Mouse (Mus musculus): ENCODE measurements around the gene 1600012H06Rik.
"Not testable (repeated sequence)": the region's sequence is repeated elsewhere in the genome, so short reads cannot be mapped to it uniquely, and the experiment has no call there.

1600012H06Rik gene

DNA sequence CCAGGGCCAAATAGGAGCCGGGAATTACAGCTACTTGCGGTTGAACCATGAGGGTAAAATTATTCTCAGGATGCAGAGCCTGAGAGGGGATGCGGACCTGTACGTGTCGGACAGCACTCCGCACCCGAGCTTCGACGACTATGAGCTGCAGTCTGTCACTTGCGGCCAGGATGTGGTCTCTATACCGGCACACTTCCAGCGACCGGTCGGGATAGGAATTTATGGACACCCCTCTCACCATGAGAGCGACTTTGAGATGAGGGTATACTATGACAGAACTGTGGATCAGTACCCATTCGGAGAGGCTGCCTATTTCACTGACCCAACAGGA, 710 bp downstream of the 1600012H06Rik start:
- DNase-seq (ENCODE audit: low read depth, low spot score), result peak; percentile 16

DNA sequence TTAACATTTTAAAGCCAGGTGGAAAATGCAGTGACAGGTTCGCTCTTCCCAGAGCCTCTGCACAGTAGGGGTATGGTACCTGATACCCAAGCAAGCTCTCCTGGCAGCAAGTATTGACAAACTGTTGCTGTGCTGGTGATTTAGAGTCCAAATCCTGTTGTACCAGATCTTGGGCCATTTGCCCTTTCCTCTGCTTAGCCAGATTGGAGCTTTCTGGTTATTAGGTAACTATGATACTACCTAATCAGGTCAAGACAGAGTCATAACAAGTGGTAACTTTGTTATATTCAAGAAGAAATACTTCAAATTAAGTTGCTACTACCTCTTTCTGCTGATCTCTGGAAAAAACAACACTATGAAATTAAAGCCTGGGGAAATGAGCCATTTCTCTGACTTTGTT, 1.6 kb downstream of the 1600012H06Rik start:
- no peak for DNase-seq (ENCODE audit: low read depth, low spot score)

DNA sequence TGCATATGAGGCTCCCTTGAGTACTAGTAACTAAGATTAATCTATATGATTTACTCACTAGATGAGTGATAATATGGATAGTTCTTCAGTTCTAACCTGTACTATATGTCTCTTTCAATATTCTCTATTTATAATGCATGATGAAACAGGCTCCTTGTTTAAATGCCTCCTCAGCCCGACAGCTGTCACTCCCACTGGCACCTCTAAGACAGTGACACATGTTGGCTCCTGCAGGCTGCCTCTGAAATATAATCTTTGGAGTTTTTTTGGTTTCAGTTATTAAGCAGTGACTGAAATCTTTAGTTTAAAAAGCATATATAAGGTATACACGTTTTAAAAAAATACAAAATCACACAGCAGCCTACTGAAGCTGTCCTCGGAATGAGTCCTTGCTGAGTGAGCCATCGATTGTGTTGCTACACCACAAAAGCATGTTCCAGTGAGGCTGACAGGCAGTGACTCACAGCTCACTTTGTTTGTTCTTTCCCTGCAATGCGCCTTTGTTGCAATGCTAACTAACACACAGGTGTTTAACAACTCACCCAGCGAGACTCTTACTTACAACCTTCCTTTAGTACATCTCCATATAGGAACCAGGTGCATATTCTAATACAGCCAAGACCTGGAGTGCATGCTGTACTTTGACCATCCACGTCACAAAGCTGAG, 6.3 kb downstream of the 1600012H06Rik start:
- no peak for DNase-seq (ENCODE audit: low read depth, low spot score)

DNA sequence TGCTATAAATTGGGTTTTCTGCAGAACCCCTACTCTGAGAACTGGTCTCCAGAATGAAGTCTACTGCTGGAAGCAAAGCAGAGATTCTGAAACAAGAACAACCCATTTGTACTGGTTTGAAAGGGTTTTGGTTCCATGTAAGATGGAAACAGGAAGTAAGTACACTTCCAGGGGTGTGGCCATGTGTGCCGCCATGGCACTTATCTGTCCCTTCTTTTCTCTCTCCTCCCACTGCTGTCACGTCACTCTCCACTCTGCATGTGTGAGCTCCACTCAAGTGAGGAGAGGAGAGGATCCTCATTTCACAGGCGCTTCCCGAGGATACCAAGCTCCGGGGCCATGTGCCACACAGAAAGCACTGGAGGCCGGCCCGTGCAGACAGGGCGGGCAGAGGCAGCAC, 10.5 kb downstream of the 1600012H06Rik start:
- DNase-seq (ENCODE audit: low read depth, low spot score), result no peak

DNA sequence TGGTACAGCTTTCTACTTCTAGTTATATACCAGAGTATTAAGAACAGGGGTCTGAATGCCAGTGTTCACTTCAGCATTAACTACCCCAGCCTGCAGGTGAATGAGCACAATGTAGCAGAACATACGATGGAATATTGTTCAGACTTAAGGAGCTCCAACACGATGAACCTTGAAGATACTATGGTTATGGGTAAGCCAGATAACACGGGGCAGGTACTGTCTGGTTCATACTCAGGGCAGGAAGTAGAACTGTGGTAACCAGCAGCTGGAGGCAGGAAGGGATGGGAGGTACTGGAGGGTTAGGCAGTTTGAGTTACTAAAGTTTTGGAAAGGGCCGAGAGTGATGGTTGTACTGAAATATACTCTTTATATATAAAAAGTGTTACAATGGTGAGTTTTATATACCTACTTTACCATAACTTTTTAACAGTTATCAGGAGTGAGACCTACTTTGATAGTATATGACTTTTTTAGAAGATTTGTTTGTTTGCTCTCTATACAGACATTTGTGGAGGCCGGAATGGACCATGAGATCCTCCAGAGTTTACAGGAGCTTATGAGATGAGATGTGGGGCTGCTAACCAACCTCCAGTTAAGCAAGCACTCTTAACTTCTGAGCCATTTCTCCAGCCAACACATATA, 15.8 kb downstream of the 1600012H06Rik start:
- no peak for DNase-seq (ENCODE audit: low read depth, low spot score)

DNA sequence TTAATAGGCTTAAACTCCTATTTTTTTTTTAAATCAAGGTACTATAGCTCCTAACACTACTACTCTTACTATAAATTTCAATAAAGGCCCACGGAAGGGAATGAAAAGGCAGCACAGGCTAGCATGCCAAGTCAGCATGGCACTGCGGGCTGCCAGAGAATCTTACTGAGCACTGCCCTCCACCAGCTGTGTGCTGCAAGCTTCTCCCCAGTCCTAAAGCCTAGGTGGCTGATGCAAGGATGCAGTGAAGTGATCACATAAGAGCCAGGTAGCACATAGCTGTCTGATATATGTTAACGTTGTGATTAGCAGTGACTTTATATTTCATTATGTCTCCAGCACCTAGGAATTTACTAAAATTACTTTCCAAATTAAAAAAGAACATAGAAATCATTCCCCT, 17.0 kb downstream of the 1600012H06Rik start:
- DNase-seq (ENCODE audit: low read depth, low spot score), result no peak

DNA sequence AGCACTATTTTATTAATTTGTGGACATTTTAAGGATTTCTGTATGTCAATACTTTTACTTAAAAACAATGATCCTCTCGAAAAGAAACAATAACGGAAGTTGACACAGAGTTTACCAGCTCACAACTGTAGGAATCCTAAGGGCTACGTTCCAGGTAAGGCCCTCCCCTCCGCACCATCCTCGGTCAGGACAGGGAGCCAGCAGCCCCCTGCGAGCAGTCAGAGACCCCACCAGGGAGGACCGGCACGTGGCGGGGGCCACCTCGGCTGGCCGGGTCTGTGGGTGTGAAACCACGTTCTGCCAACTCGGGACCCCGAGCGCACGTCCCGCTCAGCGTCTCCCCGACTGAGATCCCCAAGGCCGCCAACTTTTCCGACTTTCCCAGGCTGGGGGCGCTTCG, 17.5 kb downstream of the 1600012H06Rik start:
- peak; percentile 24 for DNase-seq (ENCODE audit: low read depth, low spot score)

DNA sequence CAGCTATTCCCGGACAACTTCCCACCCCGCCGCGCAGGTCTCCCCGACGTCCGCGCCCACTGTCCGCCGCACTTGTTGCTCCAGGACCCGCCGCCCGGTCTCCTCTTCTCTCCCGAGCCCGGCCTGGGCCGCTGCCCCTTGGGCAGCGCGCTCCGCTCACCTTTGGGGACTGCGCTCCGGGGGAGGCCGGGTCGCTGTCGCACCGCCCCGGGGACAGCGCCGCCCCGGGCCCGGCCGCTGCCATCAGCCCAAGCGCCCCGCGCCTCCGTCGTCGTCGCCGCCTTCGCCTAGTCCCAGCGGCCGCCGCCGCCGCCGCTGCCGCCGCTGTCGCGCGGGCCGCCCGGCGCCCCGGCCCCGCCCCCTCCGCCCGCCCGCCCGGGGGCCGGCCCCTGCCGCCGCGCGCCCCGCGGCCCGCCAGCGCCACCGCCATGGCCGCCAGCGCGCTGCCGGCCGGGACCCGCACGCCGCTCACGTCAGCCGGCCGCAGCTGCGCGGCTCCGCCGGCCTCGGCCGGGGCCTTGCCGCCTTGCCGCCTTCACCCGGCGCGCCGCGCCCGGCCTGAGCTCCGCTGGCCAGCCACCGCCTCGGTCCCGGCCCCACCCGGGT, 18.1 kb downstream of the 1600012H06Rik start, which contains the start of gene Phf10:
TSS of gene Phf10 (minus strand) at position 323 of the 606 bp plus-strand sequence.
- DNase-seq (ENCODE audit: low read depth, low spot score), result peak; percentile 8

DNA sequence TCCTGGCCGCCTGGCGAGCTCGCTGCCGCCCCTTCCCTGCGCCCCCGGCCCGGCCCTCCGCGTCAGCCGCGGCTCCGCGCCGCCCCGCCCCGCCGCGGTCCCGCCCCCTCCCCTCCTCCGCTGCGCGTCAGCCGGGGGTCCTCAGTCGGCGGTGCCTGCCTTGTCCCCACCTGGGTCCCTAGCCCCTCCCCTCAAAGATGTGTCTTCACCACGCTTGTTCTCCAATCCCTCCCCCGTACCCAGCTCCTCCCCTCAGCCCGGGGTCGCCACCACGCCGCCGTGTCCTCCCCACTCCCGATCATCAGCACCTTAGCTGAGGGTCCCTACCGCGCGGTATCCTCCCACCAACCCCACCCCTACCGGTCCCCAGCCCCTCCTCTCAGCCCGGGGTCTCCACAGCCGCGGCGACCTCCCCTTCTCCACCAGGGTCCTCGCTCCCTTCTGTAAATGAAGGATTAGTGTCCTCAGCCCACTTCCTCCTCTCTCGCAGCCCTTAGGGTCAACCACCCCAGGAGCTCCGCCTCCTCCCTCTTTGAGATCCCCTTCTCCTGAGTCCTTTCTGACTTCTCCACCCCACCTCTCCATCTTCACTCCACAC, 18.7 kb downstream of the 1600012H06Rik start:
- DNase-seq (ENCODE audit: low read depth, low spot score), result not testable (repeated sequence)

DNA sequence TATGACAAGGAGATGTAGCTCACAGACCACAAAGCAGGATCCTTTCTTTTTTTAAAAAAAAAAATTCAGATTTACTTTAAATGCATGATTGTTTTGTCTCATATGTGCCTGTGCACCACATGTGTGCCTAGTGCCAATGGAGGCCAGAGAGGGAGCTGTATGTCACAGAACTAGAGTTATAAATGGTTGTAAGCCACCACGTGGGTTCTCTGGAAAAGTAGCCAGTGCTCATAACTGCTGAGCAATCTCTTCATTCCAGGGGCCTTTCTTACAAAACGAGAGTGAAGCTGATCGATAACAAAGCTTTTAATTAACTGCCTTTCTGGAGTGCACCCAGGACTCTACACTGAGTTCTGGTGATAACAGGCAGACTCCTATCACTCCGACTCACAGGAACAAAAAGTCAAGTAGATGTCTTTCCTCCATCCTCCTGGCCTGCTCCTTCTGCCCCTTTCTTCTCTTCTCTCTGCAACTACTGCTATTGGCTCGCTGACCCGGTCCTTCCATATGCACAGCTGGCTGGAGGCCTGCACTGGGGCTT, 25.5 kb downstream of the 1600012H06Rik start:
- DNase-seq (ENCODE audit: low read depth, low spot score), result not testable (repeated sequence)

DNA sequence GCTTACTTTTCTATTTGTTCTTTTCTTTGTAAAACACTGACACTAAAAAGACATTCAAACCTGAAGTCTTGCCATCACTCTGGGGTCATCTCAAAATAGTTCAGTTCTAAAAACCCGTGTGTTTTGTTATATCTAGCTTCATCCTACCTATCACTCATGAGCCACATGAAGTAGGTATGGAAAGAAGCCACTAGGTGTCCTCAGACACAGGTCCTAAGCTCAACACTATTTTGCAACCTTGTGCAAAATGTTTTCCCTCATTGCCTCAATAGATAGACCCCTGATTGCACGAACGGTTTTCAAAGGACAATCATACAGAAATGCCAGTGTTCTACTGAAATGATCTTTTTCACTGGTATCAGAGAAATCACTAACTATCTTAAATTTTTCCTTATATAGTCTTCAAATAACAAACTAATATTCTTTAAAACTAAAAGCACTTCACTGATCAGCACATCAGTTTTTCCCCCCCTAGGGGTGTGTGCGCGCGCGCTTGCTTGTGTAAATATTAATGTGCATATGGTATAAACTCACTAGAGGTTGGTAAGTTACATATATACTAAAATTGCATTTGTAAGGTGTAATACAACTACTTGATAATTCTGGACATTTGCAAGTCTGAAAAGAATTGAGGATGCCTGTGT, 34.9 kb downstream of the 1600012H06Rik start:
- DNase-seq (ENCODE audit: low read depth, low spot score), result not testable (repeated sequence)

DNA sequence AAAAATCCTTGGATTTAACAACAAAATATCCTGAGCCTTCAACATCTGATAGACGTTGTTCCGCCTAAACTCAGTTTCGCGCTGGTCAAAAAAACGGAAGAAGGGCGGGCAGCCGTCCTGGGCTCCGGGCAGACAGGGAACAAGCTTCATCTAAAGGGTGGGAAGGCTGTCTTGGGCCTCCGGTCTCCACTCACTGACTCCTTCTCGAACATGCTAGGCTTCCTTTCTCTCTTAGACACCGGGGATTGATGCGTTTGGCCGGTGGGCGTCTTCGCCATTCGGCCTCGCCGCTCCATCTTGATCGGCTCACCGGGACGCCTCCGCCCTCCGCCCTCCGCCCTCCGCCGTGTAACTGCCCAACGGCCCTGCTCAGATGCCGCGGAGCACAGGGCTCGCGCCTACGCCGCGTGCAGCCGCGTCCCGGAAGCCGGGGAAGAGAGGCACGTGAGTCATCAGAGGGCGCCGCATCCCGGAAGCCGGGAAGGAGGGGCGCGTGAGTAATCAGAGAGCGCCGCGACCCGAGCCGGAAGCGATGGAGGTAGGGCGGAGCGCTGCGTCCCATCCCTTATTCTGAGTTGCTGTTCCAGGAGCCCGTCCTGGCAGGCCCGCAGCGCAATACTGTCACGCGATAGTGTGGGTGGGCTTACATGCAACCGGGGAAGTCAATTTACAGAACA, 35.5 kb downstream of the 1600012H06Rik start, which contains the start of the genes 9030025P20Rik and Gm3417:
TSS of gene 9030025P20Rik (plus strand) at position 107 of the 677 bp plus-strand sequence.
TSS of gene Gm3417 (minus strand) at position 429 of the 677 bp plus-strand sequence.
- DNase-seq (ENCODE audit: low read depth, low spot score), result not testable (repeated sequence)

DNA sequence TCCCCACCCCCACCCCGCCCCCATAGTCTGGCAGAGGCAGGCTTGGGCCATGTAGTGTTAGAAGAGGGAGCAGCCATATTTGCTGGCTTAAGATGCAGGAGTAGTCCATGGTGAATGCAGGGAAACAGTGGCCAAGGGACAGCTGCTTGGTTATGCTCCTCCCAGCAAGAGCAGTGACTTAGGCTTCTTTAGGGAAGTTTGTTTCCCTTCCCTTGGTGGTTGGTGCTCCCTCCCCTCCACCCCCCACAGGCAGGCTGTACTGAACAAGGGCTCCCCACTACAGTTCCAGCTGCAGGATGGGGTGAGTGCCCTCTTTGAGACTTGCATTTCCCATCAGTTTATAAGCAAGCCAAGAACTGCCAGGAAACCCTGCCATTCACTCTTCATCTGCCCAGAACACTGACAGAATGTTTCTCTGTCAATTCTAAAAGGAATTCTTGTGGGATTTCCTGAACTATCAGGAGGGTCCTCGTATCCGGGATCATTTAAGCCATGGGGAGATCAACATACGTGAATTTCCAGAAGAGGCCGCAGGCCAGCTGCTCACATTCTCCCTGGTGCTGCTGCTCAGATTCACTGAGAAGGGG, 47.2 kb downstream of the 1600012H06Rik start:
- not testable (repeated sequence) for DNase-seq (ENCODE audit: low read depth, low spot score)

DNA sequence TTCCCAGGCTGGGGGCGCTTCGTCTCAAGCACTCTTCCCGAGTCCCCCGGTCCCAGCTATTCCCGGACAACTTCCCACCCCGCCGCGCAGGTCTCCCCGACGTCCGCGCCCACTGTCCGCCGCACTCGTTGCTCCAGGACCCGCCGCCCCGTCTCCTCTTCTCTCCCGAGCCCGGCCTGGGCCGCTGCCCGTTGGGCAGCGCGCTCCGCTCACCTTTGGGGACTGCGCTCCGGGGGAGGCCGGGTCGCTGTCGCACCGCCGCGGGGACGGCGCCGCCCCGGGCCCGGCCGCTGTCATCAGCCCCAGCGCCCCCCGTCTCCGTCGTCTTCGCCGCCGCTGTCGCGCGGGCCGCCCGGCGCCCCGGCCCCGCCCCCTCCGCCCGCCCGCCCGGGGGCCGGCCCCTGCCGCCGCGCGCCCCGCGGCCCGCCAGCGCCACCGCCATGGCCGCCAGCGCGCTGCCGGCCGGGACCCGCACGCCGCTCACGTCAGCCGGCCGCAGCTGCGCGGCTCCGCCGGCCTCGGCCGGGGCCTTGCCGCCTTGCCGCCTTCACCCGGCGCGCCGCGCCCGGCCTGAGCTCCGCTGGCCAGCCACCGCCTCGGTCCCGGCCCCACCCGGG, 49.6 kb downstream of the 1600012H06Rik start:
- DNase-seq (ENCODE audit: low read depth, low spot score), result not testable (repeated sequence)

DNA sequence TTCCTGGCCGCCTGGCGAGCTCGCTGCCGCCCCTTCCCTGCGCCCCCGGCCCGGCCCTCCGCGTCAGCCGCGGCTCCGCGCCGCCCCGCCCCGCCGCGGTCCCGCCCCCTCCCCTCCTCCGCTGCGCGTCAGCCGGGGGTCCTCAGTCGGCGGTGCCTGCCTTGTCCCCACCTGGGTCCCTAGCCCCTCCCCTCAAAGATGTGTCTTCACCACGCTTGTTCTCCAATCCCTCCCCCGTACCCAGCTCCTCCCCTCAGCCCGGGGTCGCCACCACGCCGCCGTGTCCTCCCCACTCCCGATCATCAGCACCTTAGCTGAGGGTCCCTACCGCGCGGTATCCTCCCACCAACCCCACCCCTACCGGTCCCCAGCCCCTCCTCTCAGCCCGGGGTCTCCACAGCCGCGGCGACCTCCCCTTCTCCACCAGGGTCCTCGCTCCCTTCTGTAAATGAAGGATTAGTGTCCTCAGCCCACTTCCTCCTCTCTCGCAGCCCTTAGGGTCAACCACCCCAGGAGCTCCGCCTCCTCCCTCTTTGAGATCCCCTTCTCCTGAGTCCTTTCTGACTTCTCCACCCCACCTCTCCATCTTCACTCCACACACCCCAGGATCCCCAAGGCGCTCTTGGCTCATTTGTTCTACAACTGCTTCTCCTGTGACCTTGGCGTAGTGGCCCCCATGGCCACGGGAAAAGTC, 50.3 kb downstream of the 1600012H06Rik start:
- DNase-seq (ENCODE audit: low read depth, low spot score), result not testable (repeated sequence)

DNA sequence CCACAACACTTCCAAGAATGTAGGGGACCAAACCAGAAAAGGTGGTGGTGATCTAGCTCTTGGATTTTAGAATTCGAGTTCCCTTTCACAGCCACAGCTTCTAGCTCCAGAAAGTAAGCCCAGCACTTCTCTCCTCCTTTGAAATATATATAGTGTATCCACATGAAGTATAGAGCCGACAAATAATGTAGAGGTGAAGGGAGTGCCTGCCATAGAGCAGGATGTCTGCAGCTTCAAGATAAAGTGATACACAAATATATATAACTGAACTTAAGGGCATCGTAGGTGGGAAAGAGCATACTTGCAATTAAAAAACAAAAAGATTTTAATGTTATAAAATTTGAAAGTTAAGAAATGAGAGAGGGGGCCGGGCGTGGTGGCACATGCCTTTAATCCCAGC, 51.2 kb downstream of the 1600012H06Rik start:
- not testable (repeated sequence) for DNase-seq (ENCODE audit: low read depth, low spot score)

DNA sequence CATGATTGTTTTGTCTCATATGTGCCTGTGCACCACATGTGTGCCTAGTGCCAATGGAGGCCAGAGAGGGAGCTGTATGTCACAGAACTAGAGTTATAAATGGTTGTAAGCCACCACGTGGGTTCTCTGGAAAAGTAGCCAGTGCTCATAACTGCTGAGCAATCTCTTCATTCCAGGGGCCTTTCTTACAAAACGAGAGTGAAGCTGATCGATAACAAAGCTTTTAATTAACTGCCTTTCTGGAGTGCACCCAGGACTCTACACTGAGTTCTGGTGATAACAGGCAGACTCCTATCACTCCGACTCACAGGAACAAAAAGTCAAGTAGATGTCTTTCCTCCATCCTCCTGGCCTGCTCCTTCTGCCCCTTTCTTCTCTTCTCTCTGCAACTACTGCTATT, 57.1 kb downstream of the 1600012H06Rik start:
- DNase-seq (ENCODE audit: low read depth, low spot score), result not testable (repeated sequence)

DNA sequence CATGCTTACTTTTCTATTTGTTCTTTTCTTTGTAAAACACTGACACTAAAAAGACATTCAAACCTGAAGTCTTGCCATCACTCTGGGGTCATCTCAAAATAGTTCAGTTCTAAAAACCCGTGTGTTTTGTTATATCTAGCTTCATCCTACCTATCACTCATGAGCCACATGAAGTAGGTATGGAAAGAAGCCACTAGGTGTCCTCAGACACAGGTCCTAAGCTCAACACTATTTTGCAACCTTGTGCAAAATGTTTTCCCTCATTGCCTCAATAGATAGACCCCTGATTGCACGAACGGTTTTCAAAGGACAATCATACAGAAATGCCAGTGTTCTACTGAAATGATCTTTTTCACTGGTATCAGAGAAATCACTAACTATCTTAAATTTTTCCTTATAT, 66.1 kb downstream of the 1600012H06Rik start:
- DNase-seq (ENCODE audit: low read depth, low spot score), result not testable (repeated sequence)

All from mesoderm, embryonic 11.5 days (tissue).